Mouse (Mus musculus) heart, adult 2 months (tissue): ENCODE data around the gene Hoxc5. TPM values are rescaled to one million over a fixed set of nuclear protein-coding genes. Genes with fewer than 3 reads are reported as not detected.

Source experiments
- DNase-seq, 2 experiments: peaks; one replicate each; pipeline ENCODE4 v3.0.0; 2021
- H3K27ac ChIP-seq: fragments of 200-600 bp; 2 replicates; pipeline ENCODE4 v1.8.1; 2022
- H3K27me3 ChIP-seq: fragments of 200-500 bp; 2 replicates; pipeline ENCODE4 v1.6.1; 2012; ENCODE audit warnings: mild to moderate bottlenecking, low read length, inconsistent platforms, mixed read lengths; ENCODE audit not compliant: control insufficient read depth, insufficient read depth
- H3K36me3 ChIP-seq: fragments of 200-500 bp; 2 replicates; pipeline ENCODE4 v1.6.1; 2012; ENCODE audit warnings: low read length, inconsistent platforms; ENCODE audit not compliant: control insufficient read depth, insufficient read depth
- H3K4me1 ChIP-seq: fragments of 200-500 bp; 2 replicates; pipeline ENCODE4 v1.6.1; 2011; ENCODE audit warnings: low read length; ENCODE audit not compliant: control insufficient read depth, insufficient read depth
- H3K4me3 ChIP-seq: fragments of 200-600 bp; 2 replicates; pipeline ENCODE4 v1.8.1; 2022
- H3K79me2 ChIP-seq: fragments of 200-500 bp; replicated peaks from 2 replicates; pipeline ENCODE4 v1.6.1; 2012; ENCODE audit warnings: mild to moderate bottlenecking, inconsistent platforms, low read length, moderate library complexity, mixed read lengths; ENCODE audit not compliant: control insufficient read depth, insufficient read depth
- H3K9ac ChIP-seq: fragments of 200-500 bp; 2 replicates; pipeline ENCODE4 v1.6.1; 2012; ENCODE audit warnings: low read depth, mild to moderate bottlenecking, control low read depth, inconsistent platforms, low read length, mixed read lengths
- CTCF ChIP-seq: fragments of 200-600 bp; IDR thresholded peaks from 2 replicates; pipeline ENCODE4 v1.8.1; 2022; ENCODE audit warnings: antibody characterized with exemption, mild to moderate bottlenecking, moderate library complexity
- EP300 ChIP-seq: fragments of 200-500 bp; IDR thresholded peaks from 2 replicates; pipeline ENCODE4 v1.6.1; 2011; ENCODE audit warnings: low read depth, low read length, control low read depth; ENCODE audit not compliant: insufficient read depth
- POLR2A ChIP-seq: fragments of 200-500 bp; IDR thresholded peaks from 2 replicates; pipeline ENCODE4 v1.6.1; 2011; ENCODE audit warnings: mild to moderate bottlenecking, low read depth, low read length, control low read depth; ENCODE audit not compliant: insufficient read depth
- WGBS: fragments of 180-500 bp; shearing (Covaris S2); methylation state at CpG from one replicate; pipeline ENCODE4 v1.1.7; 2018; 5-methylcytosine and 5-hydroxymethylcytosine counted together
- intact Hi-C: fragments of 180-260 bp; cut with DNase I; formaldehyde crosslinking; loops from one replicate; pipeline ENCODE4 v1.15.1; 2025
- polyA plus RNA-seq: library from polyadenylated mRNA; depleted of rRNA; stranded (reverse); fragments of >200 nt; gene quantifications from 2 replicates; pipeline ENCODE4 v1.2.3, GENCODE M21; 2012
- total RNA-seq, 2 experiments: library from RNA; stranded (reverse); gene quantifications; 2 replicates each; pipeline ENCODE4 v1.2.3; 2021

The Hoxc5 gene
- total and polyA plus RNA-seq, 3 experiments = 0.20 TPM; not detected in 2

DNA sequence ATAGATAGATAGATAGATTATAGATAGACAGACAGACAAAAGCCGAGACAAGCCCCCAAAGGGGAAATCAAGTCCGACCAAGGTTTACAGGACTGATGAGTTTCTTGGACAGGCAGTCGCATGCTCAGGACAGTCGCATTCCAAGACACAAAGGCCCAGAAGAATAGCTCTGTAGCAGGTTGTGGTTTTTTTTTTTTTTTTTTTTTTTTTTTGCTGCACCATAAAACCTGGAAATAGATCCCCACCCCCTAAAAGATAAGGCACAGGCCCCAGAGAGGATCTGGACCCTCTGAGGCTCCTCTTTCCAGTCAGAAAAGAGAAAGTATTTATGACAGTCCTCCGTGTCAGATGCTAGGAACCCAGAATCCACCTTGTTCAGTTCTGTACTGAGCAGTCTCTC is 20.8 kb downstream of the Hoxc5 start:
- Histone ChIP-seq H3K9ac (no peak overlapping the region), H3K27ac (no peak overlapping the region), H3K4me1 (no peaks in the 10 kb centered on the region), H3K27me3 (peaks cover 28% of the 10 kb centered on the region), H3K36me3 (no peaks in the 10 kb centered on the region), H3K4me3 (no peak overlapping the region), H3K79me2 (no peaks in the 10 kb centered on the region)
- intact Hi-C loops = loop anchor here (10.0 kb wide), 1 partner anchor 317 kb away; no protein-coding TSS in a partner anchor
- WGBS = 32% methylated on average over 5 of the region's 5 CpGs
- no peak for DNase-seq
- TF ChIP-seq CTCF (no peak), POLR2A (no peak), EP300 (no peak)

DNA sequence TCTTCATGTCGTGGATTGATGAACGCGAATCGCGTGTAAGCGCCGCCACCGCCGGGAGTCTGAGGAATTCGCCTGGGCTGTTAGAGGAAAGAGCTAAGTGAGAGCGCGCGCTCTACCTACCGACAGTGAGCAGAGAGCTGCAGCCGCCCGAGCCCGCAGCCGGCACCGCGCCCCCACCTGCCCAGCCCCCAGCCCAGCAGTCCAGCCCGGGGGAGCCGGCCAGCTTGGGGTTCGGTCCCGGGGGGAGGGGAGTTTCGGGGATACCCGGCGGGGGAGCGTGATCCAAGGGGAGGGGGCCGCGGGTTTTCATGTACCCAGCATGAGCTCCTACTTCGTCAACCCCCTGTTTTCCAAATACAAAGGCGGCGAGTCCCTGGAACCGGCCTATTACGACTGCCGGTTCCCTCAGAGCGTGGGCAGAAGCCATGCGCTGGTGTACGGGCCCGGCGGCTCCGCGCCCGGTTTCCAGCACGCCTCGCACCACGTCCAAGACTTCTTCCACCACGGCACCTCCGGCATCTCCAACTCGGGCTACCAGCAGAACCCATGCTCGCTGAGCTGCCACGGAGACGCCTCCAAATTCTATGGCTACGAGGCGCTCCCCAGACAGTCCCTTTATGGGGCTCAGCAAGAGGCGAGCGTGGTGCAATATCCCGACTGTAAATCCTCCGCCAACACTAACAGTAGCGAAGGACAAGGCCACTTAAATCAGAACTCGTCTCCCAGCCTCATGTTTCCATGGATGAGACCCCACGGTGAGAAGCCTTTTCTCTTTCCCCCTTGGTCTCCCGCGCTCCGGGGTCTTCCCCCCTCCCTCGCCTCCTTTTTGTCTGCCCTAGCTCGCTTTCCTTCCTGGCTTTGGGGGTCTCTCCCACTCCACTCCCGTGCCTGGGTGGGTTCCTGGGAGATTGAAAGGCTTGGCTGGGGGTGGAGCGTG is 23.5 kb downstream of the Hoxc5 start, which contains the start of gene Hoxc8:
Gene Hoxc8, plus strand, starts transcription at position 147 of the 937 bp plus-strand sequence.
- H3K27me3 ChIP-seq = peaks cover 25% of the 10 kb centered on the region
- no peak for DNase-seq
- H3K79me2 ChIP-seq = no peaks in the 10 kb centered on the region
- TF ChIP-seq EP300 (no peak), POLR2A (no peak), CTCF (no peak)
- H3K4me3 ChIP-seq = no peak within 1 kb of the TSS
- intact Hi-C loops = no loop called here
- WGBS = 2% methylated on average over 69 of the region's 69 CpGs
- H3K4me1 ChIP-seq = no peaks in the 10 kb centered on the region
- no peak within 1 kb of the TSS for H3K27ac ChIP-seq
- H3K9ac ChIP-seq = no peak within 1 kb of the TSS
- H3K36me3 ChIP-seq = no peaks in the 10 kb centered on the region

DNA sequence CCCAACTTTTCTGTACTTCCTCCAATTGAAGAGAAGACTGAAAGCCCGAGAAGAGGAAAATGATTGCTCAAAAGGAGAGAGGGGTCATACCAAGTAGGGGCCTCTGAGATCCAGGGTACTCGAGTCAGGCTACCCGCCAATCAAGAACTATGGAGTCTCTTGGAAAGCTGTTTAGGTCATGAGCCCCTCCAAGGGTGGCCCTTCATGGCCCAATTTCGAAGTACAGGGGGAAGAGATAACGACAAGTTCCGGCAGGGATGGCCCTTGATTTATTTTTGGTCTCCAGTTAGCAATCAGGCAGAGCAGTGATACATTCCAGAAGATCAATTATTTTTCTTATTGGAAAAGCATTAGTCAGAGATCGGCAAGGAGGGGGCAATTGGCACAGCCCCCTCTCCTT is 24.5 kb downstream of the Hoxc5 start:
- WGBS = 5% methylated on average over 7 of the region's 7 CpGs
- TF ChIP-seq EP300 (no peak), POLR2A (no peak), CTCF (no peak)
- peaks cover 29% of the 10 kb centered on the region for H3K27me3 ChIP-seq
- H3K4me3 ChIP-seq = no peak overlapping the region
- no peak for DNase-seq
- H3K4me1 ChIP-seq = no peaks in the 10 kb centered on the region
- intact Hi-C loops = no loop called here
- H3K36me3 ChIP-seq = no peaks in the 10 kb centered on the region
- no peak overlapping the region for H3K9ac ChIP-seq
- H3K79me2 ChIP-seq = no peaks in the 10 kb centered on the region
- H3K27ac ChIP-seq = no peak overlapping the region

DNA sequence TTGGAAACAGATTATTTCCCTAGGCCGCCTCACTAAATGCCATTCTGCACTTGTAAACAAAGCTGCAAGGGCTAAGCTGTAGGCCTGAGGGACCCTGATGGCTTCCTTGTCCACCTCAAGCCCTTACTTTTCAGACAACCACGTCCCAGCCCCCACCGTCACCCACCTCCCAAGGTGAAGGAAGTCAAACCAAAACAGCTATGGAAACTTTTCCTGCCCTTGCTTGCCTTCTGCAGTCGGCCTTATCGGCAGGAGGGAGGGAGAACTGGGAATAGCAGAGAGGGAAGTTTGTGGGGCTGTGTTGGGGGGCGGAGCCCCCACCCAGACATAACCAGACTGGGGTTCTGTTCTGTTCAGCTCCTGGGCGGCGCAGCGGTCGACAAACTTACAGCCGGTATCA is 25.0 kb downstream of the Hoxc5 start:
- H3K4me1 ChIP-seq = no peaks in the 10 kb centered on the region
- DNase-seq = no peak
- H3K27me3 ChIP-seq = peaks cover 27% of the 10 kb centered on the region
- no peak for TF ChIP-seq CTCF
- 3% methylated on average over 11 of the region's 11 CpGs for WGBS
- intact Hi-C loops = no loop called here
- H3K36me3 ChIP-seq = no peaks in the 10 kb centered on the region
- H3K27ac ChIP-seq = no peak overlapping the region
- H3K4me3 ChIP-seq = no peak overlapping the region
- no peaks in the 10 kb centered on the region for H3K79me2 ChIP-seq
- no peak overlapping the region for H3K9ac ChIP-seq

DNA sequence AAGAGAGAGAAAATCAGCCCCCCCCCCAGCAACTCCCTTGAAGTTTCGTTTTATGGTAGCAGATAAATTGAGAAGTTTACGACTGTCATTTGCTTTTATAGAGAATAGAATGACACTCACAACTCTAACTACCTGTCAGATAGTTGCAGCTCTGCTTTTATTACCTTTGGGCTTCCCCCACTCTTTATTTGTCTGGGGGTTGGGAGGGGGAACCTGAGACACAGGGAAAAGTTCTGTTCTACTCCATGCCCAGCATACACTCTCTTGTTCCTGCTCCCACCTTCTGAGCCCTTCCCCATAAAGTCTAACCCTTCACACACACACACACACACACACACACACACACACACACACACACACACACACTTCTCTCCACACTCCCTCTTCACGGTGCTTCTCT is 25.6 kb downstream of the Hoxc5 start:
- H3K36me3 ChIP-seq = no peaks in the 10 kb centered on the region
- 8% methylated on average over 3 of the region's 3 CpGs for WGBS
- no peak overlapping the region for H3K9ac ChIP-seq
- intact Hi-C loops = no loop called here
- H3K27me3 ChIP-seq = peaks cover 30% of the 10 kb centered on the region
- no peak for DNase-seq
- H3K79me2 ChIP-seq = no peaks in the 10 kb centered on the region
- H3K4me3 ChIP-seq = no peak overlapping the region
- TF ChIP-seq CTCF (no peak), EP300 (no peak), POLR2A (no peak)
- H3K4me1 ChIP-seq = no peaks in the 10 kb centered on the region
- no peak overlapping the region for H3K27ac ChIP-seq

DNA sequence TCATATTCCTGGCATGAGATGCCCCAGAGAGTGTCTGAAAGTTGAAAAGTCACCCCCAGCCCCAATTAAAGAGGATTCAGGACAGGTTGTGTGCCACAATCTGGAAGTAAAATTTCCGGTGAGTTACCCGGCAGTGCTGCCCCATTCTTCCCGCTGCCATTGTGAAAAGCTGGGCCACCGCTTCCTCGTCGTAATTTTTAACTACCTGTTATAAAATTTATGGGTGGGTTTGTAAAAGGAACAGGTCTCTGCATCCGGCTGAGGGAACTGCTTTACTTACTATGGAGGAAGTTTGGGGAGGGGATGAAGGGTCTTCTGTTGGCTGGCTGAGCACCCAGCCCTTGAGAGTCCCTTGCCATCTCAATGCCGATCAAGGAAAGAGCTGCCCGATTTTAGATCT is 29.3 kb downstream of the Hoxc5 start:
- Histone ChIP-seq H3K36me3 (no peaks in the 10 kb centered on the region), H3K4me3 (no peak overlapping the region), H3K4me1 (no peaks in the 10 kb centered on the region), H3K79me2 (no peaks in the 10 kb centered on the region), H3K9ac (no peak overlapping the region), H3K27me3 (peaks cover 26% of the 10 kb centered on the region), H3K27ac (no peak overlapping the region)
- TF ChIP-seq EP300 (no peak), CTCF (no peak), POLR2A (no peak)
- 4% methylated on average over 9 of the region's 9 CpGs for WGBS
- intact Hi-C loops = no loop called here
- DNase-seq = no peak
